Mouse (Mus musculus) right cerebral cortex, postnatal 36 days (tissue): Measurements from ENCODE around the gene Ctrl.
"Not testable (repeated sequence)": the region's sequence is repeated elsewhere in the genome, so short reads cannot be mapped to it uniquely, and the experiment has no call there.

ENCODE experiments used
- DNase-seq, 2 experiments: peaks; one replicate each; pipeline ENCODE4 v3.0.0; 2022; ENCODE audit warnings: low spot score in 2 of 2, mixed read lengths in 1 of 2

Ctrl gene

DNA sequence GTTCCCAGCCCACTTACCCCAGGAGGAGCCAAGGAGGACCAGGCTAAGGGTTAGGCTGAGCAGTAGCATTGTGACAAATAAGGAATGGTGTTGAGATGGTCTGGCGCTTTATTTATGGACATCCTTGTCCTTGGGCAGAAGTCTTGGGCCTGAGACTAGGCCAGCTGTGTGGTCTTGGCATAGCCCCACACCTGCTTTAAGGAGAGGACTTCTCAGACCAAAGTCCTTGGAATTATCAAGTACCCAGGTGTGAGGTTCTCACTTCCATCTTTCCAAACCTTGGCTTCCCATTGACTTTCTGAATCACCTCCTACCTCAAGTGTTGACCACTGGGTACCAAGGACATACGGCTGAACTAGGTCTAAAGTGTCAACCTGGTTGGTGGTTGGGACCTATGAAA lies at the start of gene Ctrl:
Ctrl (minus strand) TSS at position 101 of the 400 bp plus-strand sequence.
- no peak for DNase-seq

DNA sequence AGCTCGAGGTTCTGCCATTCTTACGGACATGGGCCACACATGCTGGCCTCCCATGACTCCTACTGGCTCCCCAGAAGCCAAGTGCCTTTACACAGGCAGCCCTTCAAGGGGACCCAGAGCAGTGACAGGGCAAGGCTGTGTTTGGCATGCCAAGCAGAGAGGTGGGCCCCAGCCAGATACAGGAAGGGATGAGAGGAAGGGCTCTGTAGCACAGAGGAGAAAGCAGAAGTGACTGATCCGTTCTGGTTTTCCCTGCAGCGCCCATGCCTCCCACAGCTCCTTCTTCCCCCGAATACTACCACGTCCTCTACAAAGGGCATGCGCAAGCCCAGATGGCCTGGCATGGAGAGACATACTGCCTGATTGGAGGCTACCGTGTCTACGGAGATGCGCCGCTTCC lies 49.7 kb upstream of the Ctrl start:
- not testable (repeated sequence) for DNase-seq

DNA sequence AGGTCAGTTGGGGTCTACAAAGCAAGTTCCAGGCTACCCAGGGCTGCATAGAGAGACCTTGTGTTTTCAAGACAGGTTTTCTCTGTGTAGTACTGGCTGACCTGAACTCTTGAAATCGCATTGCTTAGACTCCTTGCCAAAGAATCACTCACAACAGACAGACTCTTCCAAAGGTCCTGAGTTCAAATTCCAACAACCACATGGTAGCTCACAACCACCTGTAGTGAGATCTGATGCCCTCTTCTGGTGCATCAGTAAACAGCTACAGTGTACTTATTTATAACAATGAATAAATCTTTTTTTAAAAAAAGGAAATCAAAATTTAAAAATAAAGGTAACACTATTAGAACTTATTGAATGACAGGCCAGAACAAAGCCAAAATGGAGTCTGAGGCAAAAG lies 47.5 kb upstream of the Ctrl start:
- DNase-seq: no peak

DNA sequence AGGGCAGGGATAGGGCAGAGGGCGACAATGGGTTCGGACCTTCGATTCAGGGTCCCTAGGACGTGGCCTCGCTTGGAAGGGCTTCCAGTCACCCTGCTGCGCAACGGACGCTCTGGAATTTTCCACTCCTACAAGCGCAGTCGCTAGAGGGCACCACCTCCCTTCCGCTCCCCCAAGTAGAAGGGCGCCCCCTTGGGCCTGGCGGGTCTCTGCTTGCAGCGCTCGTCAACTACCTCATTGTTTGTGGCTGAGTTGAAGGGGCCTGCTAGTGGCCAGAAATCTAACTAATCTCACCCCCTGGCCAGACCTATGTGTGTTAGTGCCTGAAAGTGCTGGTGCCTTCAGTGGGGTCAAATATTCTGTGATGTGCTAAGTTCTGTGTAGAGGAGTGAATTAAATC lies 45.7 kb upstream of the Ctrl start, which contains the start of gene Dpep3:
Dpep3 (minus strand) TSS at position 105 of the 400 bp plus-strand sequence.
- DNase-seq: no peak

DNA sequence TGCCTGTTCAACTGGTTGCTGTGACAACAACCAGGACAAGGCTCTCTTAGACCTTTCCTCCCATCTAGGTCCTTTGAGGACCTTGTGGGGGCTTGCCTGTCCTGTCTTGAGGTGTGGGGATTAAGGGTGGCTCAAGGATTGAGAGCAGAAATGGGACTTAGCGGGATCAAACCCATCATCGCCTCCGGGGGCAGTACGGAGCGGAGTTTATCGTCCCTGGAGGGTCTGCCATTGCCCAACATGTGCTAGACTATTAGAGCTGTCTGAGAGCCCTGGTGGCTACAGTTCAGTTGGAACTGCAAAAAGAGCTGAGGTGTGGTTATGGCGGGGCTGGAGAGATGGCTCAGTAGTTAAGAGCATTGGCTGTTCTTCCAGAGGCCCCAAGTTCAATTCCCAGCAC lies 41.7 kb upstream of the Ctrl start:
- DNase-seq: no peak

DNA sequence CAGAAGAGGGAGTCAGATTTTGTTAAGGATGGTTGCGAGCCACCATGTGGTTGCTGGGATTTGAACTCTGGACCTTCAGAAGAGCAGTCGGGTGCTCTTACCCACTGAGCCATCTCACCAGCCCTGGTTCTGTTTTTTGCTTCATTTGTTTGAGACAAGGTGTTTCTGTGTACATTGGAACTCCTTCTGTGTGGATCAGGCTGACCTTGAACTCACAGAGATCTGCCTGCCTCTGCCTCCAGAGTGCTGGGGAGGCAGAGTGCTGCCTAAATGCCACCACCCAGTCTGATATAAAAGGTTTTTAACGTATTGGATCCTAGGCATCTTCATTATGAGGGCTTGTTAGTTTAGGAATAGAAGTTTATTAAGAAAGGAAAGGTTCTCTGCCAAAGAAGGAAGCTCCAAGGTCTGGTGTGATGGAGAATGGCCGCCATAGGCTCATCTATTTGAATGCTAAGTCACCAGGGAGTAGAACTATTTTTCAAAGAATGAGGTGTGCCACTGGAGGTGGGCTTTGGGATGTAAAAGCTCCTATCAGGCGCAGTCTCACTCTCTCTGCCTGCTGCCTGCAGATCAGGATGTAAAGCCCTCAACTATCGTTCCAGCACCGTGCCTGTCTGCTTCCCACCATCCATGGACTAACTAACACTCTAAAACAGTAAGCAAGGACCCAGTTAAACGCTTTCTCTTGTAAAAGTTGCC lies 37.5 kb upstream of the Ctrl start:
- no peak for DNase-seq

DNA sequence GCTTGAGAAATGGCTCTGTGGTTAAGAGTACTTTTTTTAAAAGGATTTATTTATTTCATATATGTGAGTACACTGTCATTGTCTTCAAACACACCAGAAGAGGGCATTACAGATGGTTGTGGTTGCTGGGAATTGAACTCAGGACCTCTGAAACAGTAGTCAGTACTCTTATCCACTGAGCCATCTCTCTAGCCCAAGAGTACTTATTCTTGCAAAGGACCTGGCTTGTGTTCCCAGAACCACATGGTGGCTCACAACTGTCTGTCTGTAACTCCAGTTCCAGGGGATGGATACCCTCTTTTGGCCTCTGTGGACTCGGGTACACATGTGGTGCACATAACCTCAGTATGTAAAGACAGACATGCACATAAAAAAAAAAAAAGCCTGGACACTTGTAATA lies 35.7 kb upstream of the Ctrl start:
- no peak for DNase-seq

DNA sequence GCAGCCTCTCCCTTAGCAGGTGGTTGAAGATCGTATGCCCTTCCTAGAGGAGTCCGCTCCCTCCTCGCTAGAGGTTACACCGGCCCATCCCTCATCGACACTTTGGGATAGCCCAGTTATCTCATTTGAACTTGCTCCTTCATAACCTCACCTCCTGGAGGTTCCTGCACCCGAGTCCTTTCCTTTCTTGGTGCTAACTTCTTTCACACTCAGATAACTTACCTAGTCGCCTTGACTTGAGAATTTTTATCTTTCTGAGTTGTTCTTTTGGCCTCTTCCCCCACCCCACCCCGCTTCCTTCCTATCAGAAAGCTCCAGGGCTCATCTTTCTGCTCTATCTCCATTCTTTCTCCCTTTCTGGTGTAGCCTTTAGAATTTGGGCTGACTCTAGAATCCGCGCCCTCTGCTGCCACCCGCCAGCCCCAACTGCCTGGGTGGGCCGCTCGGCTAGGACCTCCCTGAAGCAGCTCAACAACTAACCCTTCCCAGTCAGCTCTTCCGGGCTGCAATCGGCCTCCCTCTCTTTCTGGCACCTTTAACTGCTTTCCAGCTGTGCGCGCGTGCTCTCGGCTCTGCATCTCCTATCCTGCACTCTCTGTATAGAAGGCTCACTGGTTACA lies 33.1 kb upstream of the Ctrl start:
- DNase-seq: no peak

DNA sequence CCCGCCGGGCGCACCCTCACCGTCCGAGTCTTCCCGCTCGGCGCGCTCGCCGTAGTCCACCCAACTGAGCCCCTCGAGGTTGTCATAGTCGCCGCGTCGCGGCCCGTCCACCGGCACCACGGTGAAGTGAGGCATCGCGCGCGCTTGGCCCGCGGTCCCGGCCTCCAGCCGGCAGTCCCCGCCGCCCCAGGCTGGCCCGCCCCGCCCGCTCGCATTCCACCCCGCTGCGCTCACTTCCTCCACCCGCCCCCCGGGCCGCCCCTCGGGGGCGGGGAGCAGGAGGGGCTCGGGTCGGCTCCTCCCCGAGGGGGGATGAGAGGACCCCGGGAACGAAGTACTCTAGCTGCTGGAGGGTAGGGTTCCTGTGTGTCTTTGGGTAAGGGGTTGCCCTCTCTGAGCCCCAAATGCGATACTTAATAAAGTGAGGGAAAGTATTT lies 32.3 kb upstream of the Ctrl start, which contains the start of gene Slc12a4:
Slc12a4 (minus strand) TSS at position 193 of the 437 bp plus-strand sequence.
- DNase-seq: no peak

DNA sequence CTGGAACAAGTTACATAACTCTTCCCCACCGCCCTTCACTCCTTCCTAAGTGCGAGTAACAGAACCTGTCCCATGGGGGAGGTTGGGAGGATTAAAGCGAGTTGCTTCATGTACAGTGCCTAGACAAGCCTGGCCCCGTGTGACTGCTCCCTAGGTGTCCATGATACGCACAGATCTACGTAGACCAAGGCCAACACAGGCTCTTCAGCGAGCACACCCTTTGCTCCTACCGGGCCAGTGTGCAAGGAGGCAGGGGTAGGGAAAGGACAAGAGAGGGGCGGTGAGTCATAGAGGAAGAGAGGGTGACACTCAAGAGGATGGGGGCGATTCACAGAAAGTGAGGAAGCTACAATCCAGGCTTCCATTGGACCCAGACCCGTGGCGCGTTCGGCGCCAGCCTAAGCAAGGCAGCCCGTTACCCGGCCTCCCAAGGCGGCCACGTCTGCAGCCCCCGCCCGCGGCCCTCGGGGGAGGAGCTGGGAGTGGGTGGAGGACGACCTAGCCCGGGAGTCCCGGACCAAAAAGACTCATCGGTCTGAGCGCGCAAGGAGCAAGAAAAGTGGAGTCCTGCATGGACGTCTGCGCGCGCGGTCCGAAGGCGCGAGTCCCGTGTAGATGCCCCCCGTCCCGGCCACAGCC lies 31.7 kb upstream of the Ctrl start:
- DNase-seq: no peak

DNA sequence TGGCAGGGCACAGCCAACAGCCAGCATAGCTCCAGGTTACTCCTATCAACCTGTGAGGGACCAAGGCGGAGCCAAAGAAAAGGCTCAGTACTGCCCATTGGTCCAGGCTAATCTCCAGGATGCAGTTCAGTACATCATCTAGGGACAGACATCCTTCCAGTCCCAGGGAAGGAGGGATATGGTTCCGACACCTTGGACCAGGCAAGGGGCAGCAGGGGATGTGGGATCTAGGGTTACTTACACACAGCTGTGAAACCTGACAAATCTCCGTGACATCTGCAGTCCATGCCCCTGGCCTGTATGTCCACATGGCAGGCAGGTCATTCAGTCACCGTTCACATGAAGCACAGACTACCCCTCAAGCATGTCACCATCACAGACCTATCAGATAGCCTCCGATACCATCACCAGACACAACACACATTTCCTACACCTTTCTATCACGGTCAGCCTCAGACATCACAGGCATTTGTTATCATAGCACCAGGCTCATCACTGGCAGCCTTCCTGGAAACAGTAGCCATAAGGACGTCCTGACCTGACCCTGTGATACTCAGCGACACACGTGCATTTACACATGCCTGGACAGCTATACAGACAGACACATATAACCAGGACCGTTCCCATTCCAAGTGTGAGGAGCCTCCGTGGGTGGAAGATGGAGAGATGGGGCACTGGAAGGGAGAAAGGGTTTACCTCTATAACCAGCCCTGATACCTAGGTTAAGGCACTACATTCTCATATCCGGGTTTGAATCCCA lies 31.0 kb upstream of the Ctrl start:
- DNase-seq: no peak

DNA sequence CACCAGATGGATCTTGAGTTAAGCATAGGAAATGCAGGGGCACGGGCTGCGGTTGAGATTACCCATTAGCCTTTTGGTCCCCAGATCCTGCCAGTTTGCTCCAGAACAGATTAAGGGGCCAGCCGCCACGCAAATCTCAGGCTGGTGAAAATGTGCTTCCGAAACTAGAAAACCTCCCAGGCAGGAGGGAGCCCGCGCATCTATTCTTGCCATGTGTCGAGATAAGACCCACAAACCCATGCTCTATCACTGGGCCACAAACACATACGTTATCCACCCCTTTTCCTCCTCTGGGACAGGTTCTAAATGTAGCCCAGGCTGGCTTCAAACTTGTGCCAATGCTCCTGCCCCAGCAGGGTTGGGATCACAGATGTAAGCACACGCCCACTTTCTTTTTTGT lies 27.9 kb upstream of the Ctrl start:
- no peak for DNase-seq

DNA sequence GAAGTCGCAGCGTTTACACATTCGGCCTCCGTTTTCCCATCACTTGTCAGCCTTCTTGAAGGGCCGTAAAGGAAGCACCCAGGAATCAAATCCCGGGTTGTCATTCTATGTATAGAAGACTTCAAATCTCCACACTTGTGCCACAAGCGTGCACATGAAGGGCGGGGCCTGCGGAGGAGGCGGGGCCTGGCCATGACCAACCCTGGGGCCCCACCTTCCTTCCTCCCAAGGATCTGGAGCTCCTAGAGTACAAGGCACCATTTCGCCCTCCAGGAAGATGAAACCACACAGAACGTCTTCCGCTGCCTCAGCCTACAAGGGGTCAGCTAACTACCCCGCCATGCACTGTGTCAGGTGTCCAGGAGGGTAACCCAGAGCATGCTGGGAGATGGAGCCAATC lies 27.4 kb upstream of the Ctrl start:
- no peak for DNase-seq

DNA sequence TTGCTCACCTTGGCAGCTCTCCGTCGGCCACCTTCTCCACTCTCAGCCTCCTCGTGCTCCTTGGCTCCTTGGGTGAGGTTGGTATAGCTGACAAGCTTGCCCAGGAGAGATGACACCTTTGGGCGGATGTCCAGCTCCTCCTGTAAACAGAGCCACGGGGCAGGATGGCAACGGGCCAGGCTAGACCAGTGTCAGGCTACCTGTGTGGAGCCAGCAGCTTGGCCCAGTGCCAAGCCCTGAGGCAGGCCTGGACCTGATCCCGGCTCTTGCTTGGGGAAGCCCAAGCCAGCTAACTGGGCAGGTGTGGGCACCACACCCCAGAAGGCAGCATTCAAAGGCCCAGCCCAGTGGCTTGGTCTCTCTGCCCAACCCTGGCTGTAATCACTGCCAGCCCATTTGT lies 25.7 kb upstream of the Ctrl start:
- DNase-seq: no peak

DNA sequence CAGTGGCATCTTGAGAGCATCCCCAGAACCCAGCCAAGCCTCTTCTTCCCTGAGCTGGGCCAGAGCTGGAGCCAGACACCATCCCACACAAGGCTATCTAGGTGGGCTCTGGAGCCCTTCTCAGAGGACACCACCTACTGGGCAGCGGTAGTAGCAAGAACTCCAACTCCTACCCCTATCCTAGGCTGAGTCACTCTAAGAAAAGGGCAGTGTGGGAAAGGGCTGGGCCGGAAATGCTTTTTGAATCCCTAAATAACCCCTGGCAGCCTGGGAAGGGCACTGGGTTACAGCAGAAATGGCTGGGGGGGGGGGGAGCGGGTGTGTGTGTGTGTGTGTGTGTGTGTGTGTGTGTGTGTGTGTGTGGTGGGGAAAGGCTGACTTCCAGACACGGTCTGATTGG lies 24.2 kb upstream of the Ctrl start:
- no peak for DNase-seq

DNA sequence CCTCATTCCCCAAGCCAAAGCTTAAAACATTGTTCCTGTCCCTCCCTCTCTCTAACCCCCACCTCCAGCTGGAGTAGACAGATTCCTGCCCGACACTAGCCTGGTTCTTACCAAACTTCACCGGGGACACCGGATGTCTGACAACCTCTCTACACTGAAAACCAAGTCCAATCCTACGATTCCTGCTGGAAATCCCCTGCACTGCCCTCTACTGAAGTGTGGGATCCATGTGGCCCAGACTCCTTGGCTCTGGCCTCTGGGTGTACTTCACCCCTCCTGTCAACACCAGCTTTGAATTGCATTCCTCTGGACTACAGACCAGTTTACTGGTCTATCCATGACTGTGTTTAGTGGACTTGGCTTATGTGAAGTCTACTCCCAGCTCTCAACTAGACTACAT lies 22.9 kb upstream of the Ctrl start:
- DNase-seq: no peak

DNA sequence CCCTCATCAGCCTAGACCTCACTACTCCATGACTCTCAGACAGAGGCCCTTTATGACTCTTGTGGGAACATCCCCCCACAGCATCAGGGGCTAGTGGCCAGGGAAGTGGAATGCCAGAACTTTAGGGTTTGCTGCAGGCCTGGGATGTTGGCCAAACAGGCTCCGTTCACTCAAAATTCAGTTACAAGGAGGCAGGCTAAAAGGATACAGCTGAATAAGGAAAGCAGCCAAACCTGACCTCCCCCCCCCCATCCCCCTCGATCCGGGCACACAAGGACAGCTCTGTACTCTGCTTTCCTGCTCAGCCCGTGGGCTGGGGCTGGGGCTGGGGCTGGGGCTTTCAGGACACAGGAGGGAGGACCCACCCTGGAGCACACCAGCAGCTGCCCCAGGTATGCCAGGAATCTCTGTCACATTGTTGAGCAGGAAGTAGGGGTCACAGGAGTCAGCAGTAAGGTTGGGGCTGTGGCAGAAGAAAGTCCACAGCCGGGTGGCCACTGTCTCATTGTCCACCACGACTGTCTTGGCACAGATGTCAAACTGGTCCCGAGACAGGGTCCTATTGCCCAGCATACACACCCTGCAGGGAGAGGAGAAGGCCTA lies 17.5 kb upstream of the Ctrl start:
- DNase-seq: no peak

DNA sequence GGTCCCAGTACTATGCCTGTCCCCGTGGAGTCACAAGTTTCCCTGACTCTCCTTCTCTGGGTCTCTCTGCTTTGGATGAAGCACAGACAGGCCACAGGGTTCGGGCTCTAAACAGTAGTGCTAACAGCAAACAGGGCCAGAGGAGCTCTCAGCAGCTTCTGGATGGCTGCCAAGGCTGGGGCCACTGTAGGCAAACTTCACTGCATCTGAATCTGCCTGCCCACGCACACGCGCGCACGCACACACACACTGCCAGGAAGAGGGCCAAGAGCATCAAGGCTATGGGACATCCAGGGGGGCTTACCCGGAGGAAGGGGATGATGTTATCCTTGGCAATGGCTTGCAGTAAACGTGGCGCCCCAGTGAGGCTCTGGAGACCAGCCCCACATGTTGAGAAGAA lies 15.7 kb upstream of the Ctrl start:
- no peak for DNase-seq

DNA sequence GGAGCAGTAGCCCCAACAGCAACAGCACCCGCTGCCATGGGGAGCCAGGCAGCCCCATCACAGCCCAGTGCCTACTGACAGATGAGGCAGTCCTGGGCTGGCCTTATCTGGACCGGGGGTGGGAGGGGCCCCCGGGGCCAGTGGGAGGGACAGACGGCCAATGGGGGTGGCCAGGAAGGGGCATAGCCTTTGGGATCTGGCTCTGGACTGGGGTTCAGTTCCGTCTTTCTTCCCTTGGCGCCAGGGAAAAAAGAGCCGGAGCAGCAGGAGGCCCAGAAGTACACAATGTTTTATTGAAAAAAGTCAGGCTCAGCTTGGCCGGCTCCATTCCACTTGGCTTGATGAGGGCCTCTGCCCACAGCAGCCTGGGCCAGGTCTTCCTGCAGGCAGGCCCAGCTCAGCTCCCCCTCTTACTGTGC lies 9.7 kb upstream of the Ctrl start, which contains the start of gene Lcat:
Lcat (minus strand) TSS at position 62 of the 419 bp plus-strand sequence.
- no peak for DNase-seq

DNA sequence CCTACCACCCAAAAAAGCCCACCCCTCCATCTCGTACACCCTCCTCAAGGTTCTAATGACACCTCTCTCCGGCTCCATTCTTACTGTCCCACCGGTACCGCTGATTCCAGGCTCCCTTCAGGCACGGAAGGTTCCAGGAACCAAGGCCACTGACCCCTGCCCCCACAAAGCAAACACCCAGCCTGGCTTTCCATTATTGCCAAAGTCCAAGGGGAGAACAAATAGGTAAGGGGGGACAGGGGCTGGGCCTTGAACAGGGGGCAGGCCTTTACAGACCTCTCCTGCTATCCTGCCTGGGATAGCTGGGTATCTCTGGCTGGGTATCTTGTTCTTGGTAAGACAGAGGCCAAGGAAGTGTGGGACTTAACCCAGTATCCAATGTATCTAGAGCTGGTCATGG lies 8.9 kb upstream of the Ctrl start:
- DNase-seq: no peak

DNA sequence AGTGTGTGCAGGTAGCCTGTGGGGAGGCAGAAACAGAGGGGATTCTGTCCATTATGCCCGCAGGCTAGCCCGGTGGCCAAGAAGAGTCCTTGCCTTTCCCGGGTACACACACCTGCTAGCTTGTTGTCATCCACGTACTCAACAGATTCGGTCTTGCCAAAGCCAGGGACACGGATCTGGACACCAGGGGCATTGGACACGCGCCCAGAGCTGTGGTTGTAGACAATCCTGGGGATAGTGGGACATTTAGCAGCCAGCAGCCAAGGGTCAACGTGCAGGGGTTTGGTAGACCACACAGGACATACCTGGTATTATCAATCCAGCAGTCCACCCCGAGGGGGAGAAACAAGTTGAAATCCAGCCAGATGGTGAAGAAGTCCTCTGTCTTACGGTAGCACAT lies 8.4 kb upstream of the Ctrl start:
- no peak for DNase-seq

DNA sequence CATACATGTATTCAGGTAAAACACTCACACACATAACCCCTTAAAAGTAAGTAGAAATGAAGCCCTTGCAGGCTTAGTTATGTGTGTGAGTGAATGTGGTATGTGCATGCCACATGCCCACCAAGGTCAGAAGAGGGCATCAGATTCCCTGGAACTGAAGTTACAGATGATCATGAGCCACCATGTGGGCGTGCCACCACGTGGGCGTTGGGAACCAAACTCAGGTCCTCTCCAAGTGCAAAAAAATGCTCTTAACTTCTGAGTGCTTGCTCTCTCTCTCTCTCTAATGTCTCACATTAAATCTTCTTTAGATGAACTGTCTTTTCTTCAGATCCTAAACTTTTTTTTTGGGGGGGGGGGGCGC lies 4.6 kb upstream of the Ctrl start, which contains the start of gene Psmb10:
Psmb10 (minus strand) TSS at position 139 of the 364 bp plus-strand sequence.
- no peak for DNase-seq
